Mouse (Mus musculus): ENCODE data around the gene Ddx27. TPM values are rescaled to one million over a fixed set of nuclear protein-coding genes. Genes with fewer than 3 reads are reported as not detected.
A peak's percentile ranks its signal among the peaks of the same experiment; 100 is the strongest.

The Ddx27 gene
- polyA plus RNA-seq, 2 experiments = 36.5 to 50.2 TPM

DNA sequence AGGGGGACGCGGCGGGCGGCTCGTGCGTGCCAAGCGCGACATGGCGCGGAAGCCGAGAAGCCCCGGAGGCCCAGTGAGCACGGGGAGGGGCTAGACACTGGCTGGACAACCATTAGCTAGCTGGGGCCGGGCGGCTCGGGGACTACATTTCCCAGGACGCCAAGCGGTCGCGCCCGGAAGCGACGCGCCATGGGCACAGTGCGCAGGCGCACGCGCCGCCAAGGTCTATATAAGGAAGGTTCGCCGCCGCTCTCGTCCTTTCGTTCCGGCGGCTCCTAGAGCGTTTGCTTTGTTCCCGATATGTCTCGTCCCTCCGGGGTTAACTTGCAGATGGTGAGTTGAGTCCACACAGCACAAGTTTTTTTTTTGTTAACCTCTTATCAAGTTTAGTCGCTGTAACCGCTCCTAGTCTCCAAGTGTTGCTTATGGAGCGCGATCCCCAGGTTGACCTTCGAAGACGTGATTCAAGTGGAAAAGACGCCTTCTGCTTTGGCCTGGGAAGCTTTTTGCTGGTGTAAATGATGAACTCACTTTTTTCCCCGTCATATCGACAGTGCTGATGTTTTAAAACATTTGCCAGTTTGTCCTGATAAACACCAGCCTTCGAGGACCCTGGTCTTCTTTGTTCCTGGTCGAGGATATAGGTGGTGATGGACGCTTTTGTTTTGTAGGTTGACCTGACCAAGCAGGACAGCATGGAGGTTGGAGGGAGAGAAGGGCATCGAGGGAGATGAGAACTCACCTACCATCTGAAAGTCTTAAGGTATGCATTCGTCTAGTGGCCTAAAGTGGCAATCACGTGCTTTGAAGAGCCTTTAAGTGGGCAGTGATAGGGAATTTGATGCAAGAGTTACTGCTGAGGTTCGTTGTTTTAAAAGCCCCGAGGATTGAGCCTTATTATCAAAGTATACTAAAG, 48.2 kb downstream of the Ddx27 start, which contains the start of gene Znfx1:
Gene Znfx1 (minus strand): TSS at position 51 of the 916 bp plus-strand sequence.
- ATAC-seq (ENCODE audit: low FRiP score, low read depth) (peak; percentile 93), DNase-seq (ENCODE audit: low spot score) (peak; percentile 96)
- H3K9ac ChIP-seq (ENCODE audit: low read depth, low read length, severe bottlenecking) = peak within 1 kb of the TSS; percentile 92
- H3K4me3 ChIP-seq (replicated peaks; ENCODE audit: low read length) = peak within 1 kb of the TSS; percentile 89
- under 1% methylated on average over 41 of the region's 57 CpGs for WGBS
- H3K9me3 ChIP-seq (ENCODE audit: control insufficient read depth, low read length) = no peaks in the 10 kb centered on the region
- peak within 1 kb of the TSS; percentile 87 for H3K27ac ChIP-seq (replicated peaks; ENCODE audit: low read depth, low read length)
- peak within 1 kb of the TSS; percentile 70 for H3K4me2 ChIP-seq (replicated peaks; ENCODE audit: low read depth, low read length, severe bottlenecking)
- H3K4me1 ChIP-seq (ENCODE audit: control insufficient read depth, insufficient read depth, low read length) = peaks cover 19% of the 10 kb centered on the region
- H3K27me3 ChIP-seq (ENCODE audit: control insufficient read depth, insufficient read depth, low read length) = no peaks in the 10 kb centered on the region
- H3K36me3 ChIP-seq (ENCODE audit: control insufficient read depth, insufficient read depth, low read length) = peaks cover 25% of the 10 kb centered on the region
- peak; percentile 100 for TF ChIP-seq POLR2A (IDR thresholded peaks at IDR 0.05; ENCODE audit: borderline replicate concordance, extremely low read depth, insufficient read depth, insufficient read length)

DNA sequence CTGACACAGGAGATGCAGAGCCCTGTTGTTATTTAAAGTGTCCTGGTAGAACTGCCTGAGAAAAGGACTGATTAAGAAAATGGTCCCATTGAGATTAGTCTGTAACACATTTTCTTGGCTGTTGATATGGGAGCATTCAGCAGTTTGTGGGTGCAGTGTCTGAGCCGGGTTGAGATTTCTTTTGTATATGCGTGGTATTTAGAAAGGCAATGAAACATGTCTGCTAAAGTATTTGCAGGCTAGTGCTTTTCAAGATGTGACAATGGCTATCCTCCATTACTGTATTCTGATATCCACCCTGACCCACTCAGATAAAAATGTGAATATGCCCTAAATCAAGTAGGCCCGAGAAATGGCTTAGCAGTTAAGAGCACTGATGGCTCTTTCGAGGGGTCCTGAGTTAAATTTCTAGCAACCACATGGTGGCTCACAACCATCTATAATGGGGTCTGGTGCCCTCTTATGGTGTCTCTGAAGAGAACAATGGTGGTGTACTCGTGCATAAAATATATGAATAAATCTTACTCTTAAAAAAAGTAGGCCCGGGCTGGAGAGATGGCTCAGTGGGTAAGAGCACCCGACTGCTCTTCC, 49.0 kb downstream of the Ddx27 start:
- Histone ChIP-seq H3K27ac (replicated peaks; ENCODE audit: low read depth, low read length) (peak overlapping the region; percentile 87), H3K27me3 (ENCODE audit: control insufficient read depth, insufficient read depth, low read length) (no peaks in the 10 kb centered on the region), H3K4me2 (replicated peaks; ENCODE audit: low read depth, low read length, severe bottlenecking) (peak overlapping the region; percentile 64), H3K9me3 (ENCODE audit: control insufficient read depth, low read length) (no peaks in the 10 kb centered on the region), H3K36me3 (ENCODE audit: control insufficient read depth, insufficient read depth, low read length) (peaks cover 23% of the 10 kb centered on the region), H3K9ac (ENCODE audit: low read depth, low read length, severe bottlenecking) (peak overlapping the region; percentile 92), H3K4me1 (ENCODE audit: control insufficient read depth, insufficient read depth, low read length) (peaks cover 19% of the 10 kb centered on the region), H3K4me3 (replicated peaks; ENCODE audit: low read length) (peak overlapping the region; percentile 89)
- DNase-seq (ENCODE audit: low spot score) (no peak), ATAC-seq (ENCODE audit: low FRiP score, low read depth) (no peak)
- TF ChIP-seq POLR2A (IDR thresholded peaks at IDR 0.05; ENCODE audit: borderline replicate concordance, extremely low read depth, insufficient read depth, insufficient read length) = no peak
- 0% methylated on average over 7 of the region's 7 CpGs for WGBS

DNA sequence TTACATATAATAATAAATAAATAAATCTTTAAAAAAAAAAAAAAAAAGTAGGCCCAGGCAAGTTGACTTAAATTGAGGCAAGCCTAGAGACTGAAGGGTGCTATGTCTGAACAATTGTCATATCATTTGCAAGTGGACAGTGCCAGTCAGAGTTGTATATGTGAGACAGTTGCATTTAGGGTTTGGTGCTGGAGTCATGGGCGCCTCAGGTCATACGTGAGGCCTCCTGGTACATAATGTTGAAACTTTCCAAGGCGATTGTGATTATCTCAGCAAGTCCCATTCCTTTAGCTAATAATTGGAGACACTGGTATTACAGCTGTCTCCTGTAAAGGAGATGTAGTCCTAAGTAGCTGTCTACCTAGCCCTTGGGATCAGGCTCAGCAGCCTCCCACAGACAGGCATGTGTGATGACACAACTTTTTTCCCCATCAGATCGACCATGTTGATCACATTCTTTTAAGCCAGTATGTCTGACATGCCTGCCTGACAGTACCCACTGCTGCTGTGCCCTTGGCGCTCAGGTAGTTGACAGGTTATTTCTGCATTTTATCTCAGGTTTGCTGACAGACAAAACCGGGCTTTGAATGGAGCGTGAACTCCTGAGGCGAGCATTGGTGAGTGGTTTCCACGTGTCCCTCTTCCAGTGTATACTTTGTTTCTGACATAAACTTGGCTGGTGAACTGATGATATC, 49.8 kb downstream of the Ddx27 start:
- Histone ChIP-seq H3K4me2 (replicated peaks; ENCODE audit: low read depth, low read length, severe bottlenecking) (peak overlapping the region; percentile 64), H3K9me3 (ENCODE audit: control insufficient read depth, low read length) (no peaks in the 10 kb centered on the region), H3K4me1 (ENCODE audit: control insufficient read depth, insufficient read depth, low read length) (peaks cover 19% of the 10 kb centered on the region), H3K9ac (ENCODE audit: low read depth, low read length, severe bottlenecking) (peak overlapping the region; percentile 92), H3K4me3 (replicated peaks; ENCODE audit: low read length) (peak overlapping the region; percentile 89), H3K36me3 (ENCODE audit: control insufficient read depth, insufficient read depth, low read length) (peaks cover 22% of the 10 kb centered on the region), H3K27ac (replicated peaks; ENCODE audit: low read depth, low read length) (no peak overlapping the region; the same call in 1 of the 2 replicates), H3K27me3 (ENCODE audit: control insufficient read depth, insufficient read depth, low read length) (no peaks in the 10 kb centered on the region)
- ATAC-seq (ENCODE audit: low FRiP score, low read depth) = no peak
- WGBS = 27% methylated on average over 9 of the region's 9 CpGs
- no peak for DNase-seq (ENCODE audit: low spot score)
- no peak for TF ChIP-seq POLR2A (IDR thresholded peaks at IDR 0.05; ENCODE audit: borderline replicate concordance, extremely low read depth, insufficient read depth, insufficient read length)

DNA sequence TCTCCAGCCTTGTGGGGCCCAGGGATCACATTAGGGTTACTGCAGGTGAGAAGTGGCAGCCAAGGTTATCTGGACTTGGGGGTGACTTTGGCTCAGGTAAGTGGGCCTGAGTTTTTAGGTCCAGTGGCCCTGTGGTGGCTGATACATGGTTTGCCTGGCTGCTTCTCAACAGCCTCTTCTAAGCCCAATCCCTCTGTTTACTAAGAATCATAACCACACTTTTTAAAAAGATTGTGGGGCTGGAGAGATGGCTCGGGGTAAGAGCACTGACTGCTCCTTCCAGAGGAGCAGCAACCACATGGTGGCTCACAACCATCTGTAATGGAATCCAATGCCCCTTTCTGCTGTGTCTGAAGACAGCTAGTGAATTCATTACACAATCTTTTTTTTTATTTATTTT, 51.0 kb downstream of the Ddx27 start:
- Histone ChIP-seq H3K27me3 (ENCODE audit: control insufficient read depth, insufficient read depth, low read length) (no peaks in the 10 kb centered on the region), H3K36me3 (ENCODE audit: control insufficient read depth, insufficient read depth, low read length) (peaks cover 19% of the 10 kb centered on the region), H3K9me3 (ENCODE audit: control insufficient read depth, low read length) (no peaks in the 10 kb centered on the region), H3K9ac (ENCODE audit: low read depth, low read length, severe bottlenecking) (no peak overlapping the region), H3K4me1 (ENCODE audit: control insufficient read depth, insufficient read depth, low read length) (peaks cover 19% of the 10 kb centered on the region), H3K4me3 (replicated peaks; ENCODE audit: low read length) (no peak overlapping the region), H3K27ac (replicated peaks; ENCODE audit: low read depth, low read length) (no peak overlapping the region), H3K4me2 (replicated peaks; ENCODE audit: low read depth, low read length, severe bottlenecking) (no peak overlapping the region)
- no peak for TF ChIP-seq POLR2A (IDR thresholded peaks at IDR 0.05; ENCODE audit: borderline replicate concordance, extremely low read depth, insufficient read depth, insufficient read length)
- 36% methylated on average over 1 of the region's 1 CpGs for WGBS
- DNase-seq (ENCODE audit: low spot score) (no peak), ATAC-seq (ENCODE audit: low FRiP score, low read depth) (no peak)

Measured in limb, embryonic 14.5 days (tissue).